Mouse (Mus musculus) brain, embryonic 14.5 days (tissue): ENCODE measurements at regions not wholly inside any gene's neighbourhood (a gene's known extent, or its start where the extent isn't known, plus 50 kb on each side); places are given as distances from the start of the nearest gene placed in this dataset.
A peak's percentile ranks its signal among the peaks of the same experiment; 100 is the strongest.

Source experiments
- DNase-seq: peaks from one replicate; pipeline ENCODE4 v3.0.0-alpha.2; 2011; ENCODE audit warnings: low read depth
- CTCF ChIP-seq: fragments of 200-500 bp; IDR thresholded peaks from 2 replicates; pipeline ENCODE4 v1.5.1; 2012; ENCODE audit warnings: inconsistent platforms, mild to moderate bottlenecking, moderate library complexity, borderline replicate concordance; ENCODE audit not compliant: insufficient read depth, insufficient read length; ENCODE audit errors: extremely low read depth
- POLR2A ChIP-seq: fragments of 200-500 bp; IDR thresholded peaks from 2 replicates; pipeline ENCODE4 v1.6.1; 2012; ENCODE audit warnings: mild to moderate bottlenecking, inconsistent platforms, borderline replicate concordance; ENCODE audit not compliant: poor library complexity, insufficient read depth, insufficient read length, severe bottlenecking; ENCODE audit errors: extremely low read depth

- peak; percentile 83 for DNase-seq
- TF ChIP-seq POLR2A (no peak), CTCF (no peak)
Observed at GRCm38 (mm10) chr5:64022633-64023323, 54.1 kb upstream of the Rell1 start.

GRCm38 (mm10) chr5:64023324-64023650 lies 54.6 kb upstream of the Rell1 start:
- no peak for DNase-seq
- TF ChIP-seq CTCF (no peak), POLR2A (no peak)

GRCm38 (mm10) chr5:64024420-64024819 lies 55.7 kb upstream of the Rell1 start:
- no peak for TF ChIP-seq CTCF
- no peak for TF ChIP-seq POLR2A
- no peak for DNase-seq

GRCm38 (mm10) chr5:64027733-64028132 lies 59.0 kb upstream of the Rell1 start:
- TF ChIP-seq CTCF (no peak), POLR2A (no peak)
- DNase-seq, result no peak

- no peak for TF ChIP-seq CTCF
- no peak for TF ChIP-seq POLR2A
- DNase-seq, result no peak
Observed at GRCm38 (mm10) chr5:64029622-64030145, 61.0 kb upstream of the Rell1 start.

GRCm38 (mm10) chr5:64030281-64030960 lies 61.7 kb upstream of the Rell1 start:
- peak; percentile 69 for DNase-seq
- no peak for TF ChIP-seq CTCF
- TF ChIP-seq POLR2A, result no peak

- peak; percentile 29 for DNase-seq
- TF ChIP-seq CTCF (no peak), POLR2A (no peak)
Observed at GRCm38 (mm10) chr5:64038394-64038793, 54.4 kb upstream of the Pgm2 start.

GRCm38 (mm10) chr5:64040676-64041075 lies 52.1 kb upstream of the Pgm2 start:
- TF ChIP-seq CTCF (no peak), POLR2A (no peak)
- DNase-seq, result no peak
